Mouse (Mus musculus) E14TG2a.4 (cell line): ENCODE measurements at regions not wholly inside any gene's neighbourhood (a gene's known extent, or its start where the extent isn't known, plus 50 kb on each side); places are given as distances from the start of the nearest gene placed in this dataset.

Experiments used
- H3K27me3 ChIP-seq: 2 replicates; pipeline ENCODE4 v1.6.1; 2014; ENCODE audit warnings: low read length, control low read depth; ENCODE audit not compliant: insufficient read depth
- H3K36me3 ChIP-seq: 2 replicates; pipeline ENCODE4 v1.6.1; 2014; ENCODE audit warnings: low read length, control low read depth; ENCODE audit not compliant: insufficient read depth
- H3K4me1 ChIP-seq: replicated peaks from 2 replicates; pipeline ENCODE4 v1.6.1; 2014; ENCODE audit warnings: low read depth, low read length, control low read depth
- H3K4me3 ChIP-seq: replicated peaks from 2 replicates; pipeline ENCODE4 v1.5.1; 2014; ENCODE audit warnings: mild to moderate bottlenecking, low read length
- H3K9me3 ChIP-seq: 2 replicates; pipeline ENCODE4 v1.6.1; 2014; ENCODE audit warnings: low read length, control low read depth
- CTCF ChIP-seq: conservative IDR thresholded peaks from 2 replicates; pipeline ENCODE4 v1.5.1; 2014; ENCODE audit warnings: low read length
- NANOG ChIP-seq: IDR thresholded peaks from 2 replicates; pipeline ENCODE4 v1.6.1; 2014; ENCODE audit warnings: borderline replicate concordance, low read length, mixed read lengths
- POU5F1 ChIP-seq: IDR thresholded peaks from 2 replicates; pipeline ENCODE4 v1.6.1; 2014; ENCODE audit warnings: low read length, borderline replicate concordance

DNA sequence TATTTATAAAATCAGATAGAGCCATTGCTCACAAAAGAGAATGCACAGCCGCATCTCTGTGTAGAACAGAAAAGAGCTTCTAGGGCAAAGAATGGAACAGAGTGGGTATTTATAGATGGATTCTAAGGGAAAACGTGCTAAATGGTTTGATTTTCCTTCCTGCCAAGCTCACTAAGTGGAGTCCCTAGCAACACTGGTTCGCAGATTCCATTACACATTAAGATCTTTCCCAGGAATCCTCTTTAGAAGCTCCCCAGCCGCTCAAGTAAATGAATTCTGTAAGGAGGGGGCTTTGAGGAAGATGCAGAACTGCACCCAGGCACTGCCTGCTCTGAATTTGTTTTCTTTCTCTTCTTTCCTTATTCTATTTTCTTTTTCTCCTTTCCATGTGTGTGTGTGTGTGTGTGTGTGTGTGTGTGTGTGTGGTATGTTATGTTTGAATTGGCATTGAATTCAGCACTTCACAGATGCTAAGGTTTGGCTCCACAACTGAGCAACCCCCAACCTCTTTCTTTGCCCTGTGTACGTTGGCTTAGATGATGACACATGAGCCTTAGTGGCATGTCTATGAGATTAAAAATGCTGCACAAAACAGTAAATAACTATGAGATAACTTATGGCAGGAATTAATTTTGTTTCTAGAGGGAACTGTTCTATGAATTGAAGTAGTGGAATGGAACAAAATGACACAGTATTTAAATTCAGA lies 450.5 kb downstream of the Arl4a start:
- Histone ChIP-seq H3K4me1 (no peaks in the 10 kb centered on the region), H3K4me3 (no peak overlapping the region), H3K27me3 (no peaks in the 10 kb centered on the region), H3K36me3 (no peaks in the 10 kb centered on the region), H3K9me3 (no peaks in the 10 kb centered on the region)
- TF ChIP-seq CTCF (no peak), NANOG (no peak), POU5F1 (no peak)

DNA sequence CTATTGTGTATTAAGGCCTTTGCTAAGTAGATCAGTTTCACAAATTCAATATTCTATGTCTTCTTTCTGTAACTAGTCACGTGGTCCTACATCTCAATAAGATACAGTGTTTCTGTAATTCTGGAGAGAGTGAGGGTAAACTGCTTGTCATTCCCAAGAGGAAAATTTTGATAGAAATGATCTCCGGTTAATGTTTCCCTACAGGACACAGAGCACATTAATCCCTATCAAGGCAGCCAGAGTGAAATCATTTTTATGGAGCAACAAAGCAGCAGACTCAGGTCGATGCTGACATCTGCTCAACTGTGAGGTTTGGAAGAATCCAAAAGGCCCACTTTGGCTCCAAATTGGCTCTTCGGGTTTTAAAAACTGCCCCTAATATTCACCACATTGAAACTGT lies 451.7 kb downstream of the Arl4a start:
- TF ChIP-seq NANOG: no peak
- TF ChIP-seq CTCF: no peak
- no peak for TF ChIP-seq POU5F1
- Histone ChIP-seq H3K4me1 (no peaks in the 10 kb centered on the region), H3K4me3 (no peak overlapping the region), H3K9me3 (no peaks in the 10 kb centered on the region), H3K27me3 (no peaks in the 10 kb centered on the region), H3K36me3 (no peaks in the 10 kb centered on the region)

DNA sequence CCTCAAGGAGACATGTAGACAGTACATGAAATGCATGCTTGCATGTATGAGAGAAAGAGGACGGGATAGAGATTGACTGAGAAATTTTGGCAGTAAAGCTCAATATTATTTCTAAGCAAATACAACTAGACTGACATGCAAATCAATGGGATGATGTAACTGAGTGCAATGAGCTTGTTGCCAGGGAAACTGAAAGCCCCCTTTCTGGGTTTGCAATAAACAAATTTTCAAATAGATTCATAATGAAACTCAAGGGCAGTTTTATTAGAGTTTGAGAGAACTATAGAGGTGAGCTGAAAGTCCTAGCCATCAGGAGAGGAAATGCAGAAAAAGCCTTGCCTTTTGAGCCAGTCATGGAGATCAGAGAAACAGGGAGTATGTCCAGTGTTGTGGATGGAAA lies 460.2 kb downstream of the Arl4a start:
- H3K27me3 ChIP-seq: no peaks in the 10 kb centered on the region
- no peaks in the 10 kb centered on the region for H3K9me3 ChIP-seq
- H3K36me3 ChIP-seq: no peaks in the 10 kb centered on the region
- H3K4me1 ChIP-seq: no peaks in the 10 kb centered on the region
- H3K4me3 ChIP-seq: no peak overlapping the region
- no peak for TF ChIP-seq CTCF
- TF ChIP-seq POU5F1: no peak
- no peak for TF ChIP-seq NANOG

DNA sequence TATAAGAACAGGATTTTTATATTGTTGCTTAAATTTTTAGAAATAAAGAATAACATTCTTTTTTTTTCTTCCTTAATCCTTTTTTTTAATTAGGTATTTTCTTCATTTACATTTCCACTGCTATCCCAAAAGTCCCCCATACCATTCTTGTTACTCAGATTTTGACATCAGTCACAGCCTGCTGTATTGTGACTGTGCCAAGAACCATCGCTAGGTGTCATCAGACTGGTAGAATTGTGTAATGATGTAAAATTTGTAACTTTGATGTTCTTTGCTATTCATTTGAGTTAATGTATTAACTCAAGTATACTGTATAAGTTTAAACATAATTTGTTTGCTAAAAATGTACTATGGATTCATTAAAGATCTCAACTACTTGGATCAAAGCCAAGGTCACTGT lies 465.0 kb downstream of the Arl4a start:
- Histone ChIP-seq H3K9me3 (no peaks in the 10 kb centered on the region), H3K36me3 (no peaks in the 10 kb centered on the region), H3K4me1 (no peaks in the 10 kb centered on the region), H3K4me3 (no peak overlapping the region), H3K27me3 (no peaks in the 10 kb centered on the region)
- TF ChIP-seq NANOG (no peak), POU5F1 (no peak), CTCF (no peak)

DNA sequence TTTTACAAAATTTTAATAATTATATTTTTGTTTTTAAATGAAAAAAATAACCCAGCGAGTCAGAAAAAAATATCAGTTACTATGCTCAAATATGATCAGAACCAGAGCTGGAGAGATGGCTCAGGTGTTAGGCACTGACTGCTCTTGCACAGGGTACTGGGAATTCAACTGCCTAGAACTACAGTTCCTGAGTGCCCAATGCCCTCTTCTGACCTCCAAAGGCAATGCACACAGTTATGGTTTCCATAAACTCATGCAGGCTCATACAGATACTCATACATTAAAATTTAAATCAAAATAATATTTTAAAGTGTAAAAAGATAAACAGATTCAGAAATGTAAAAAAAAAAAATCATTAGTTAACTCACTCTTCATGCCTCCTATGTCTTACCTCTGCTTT lies 465.7 kb downstream of the Arl4a start:
- TF ChIP-seq NANOG (no peak), POU5F1 (no peak), CTCF (no peak)
- Histone ChIP-seq H3K27me3 (no peaks in the 10 kb centered on the region), H3K36me3 (no peaks in the 10 kb centered on the region), H3K4me3 (no peak overlapping the region), H3K4me1 (no peaks in the 10 kb centered on the region), H3K9me3 (no peaks in the 10 kb centered on the region)

DNA sequence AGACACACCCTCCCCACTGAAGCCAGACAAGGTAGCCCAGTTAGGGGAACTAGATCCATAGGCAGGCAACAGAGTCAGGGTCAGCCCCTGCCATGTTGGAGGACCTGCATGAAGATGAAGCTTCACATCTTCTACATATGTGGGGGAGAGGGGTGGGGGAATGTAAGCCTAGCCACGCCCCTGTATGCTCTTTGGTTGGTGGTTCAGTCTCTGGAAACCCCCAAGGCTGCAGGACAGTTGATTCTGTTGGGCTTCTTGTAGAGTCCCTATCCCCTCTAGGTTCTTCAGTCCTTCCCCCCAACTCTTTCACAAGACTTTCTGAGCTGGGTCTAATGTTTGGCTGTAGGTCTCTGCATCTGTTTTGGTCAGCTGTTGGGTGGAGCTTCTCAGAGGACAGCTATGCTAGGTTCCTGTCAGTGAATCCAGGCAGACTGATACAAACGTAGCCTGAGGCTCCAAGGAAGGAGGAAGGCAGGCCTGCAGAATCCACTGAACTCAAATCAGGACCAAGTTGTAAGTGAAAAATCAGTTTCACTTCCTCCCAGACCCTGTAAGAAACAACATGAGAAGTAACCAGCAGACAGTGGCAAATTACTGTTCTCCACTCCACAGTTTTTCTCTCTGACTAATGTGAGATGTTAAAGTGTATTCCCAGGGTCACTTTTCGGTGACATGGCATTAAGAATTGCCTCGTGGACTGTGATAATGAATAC lies 476.9 kb downstream of the Arl4a start:
- no peak for TF ChIP-seq POU5F1
- Histone ChIP-seq H3K36me3 (no peaks in the 10 kb centered on the region), H3K27me3 (no peaks in the 10 kb centered on the region), H3K9me3 (no peaks in the 10 kb centered on the region), H3K4me1 (no peaks in the 10 kb centered on the region), H3K4me3 (no peak overlapping the region)

DNA sequence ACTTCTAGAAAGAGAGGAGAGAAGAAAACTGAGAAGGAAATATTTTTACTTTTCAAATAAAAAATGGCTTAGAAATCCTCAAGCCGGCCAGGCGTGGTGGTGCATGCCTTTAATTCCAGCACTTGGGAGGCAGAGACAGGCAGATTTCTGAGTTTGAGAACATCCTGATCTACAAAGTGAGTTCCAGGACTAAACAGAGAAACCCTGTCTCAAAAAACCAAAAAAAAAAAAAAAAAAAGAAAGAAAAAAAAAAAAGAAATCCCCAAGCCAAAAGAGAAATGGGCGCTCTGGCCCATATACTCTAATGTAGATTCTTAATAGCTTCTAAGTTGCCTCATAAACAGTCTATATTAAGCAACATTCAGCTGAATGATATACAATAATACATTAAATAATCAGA lies 479.3 kb downstream of the Arl4a start:
- Histone ChIP-seq H3K27me3 (no peaks in the 10 kb centered on the region), H3K4me1 (no peaks in the 10 kb centered on the region), H3K4me3 (no peak overlapping the region), H3K36me3 (no peaks in the 10 kb centered on the region), H3K9me3 (no peaks in the 10 kb centered on the region)
- TF ChIP-seq POU5F1 (no peak), CTCF (no peak), NANOG (no peak)

DNA sequence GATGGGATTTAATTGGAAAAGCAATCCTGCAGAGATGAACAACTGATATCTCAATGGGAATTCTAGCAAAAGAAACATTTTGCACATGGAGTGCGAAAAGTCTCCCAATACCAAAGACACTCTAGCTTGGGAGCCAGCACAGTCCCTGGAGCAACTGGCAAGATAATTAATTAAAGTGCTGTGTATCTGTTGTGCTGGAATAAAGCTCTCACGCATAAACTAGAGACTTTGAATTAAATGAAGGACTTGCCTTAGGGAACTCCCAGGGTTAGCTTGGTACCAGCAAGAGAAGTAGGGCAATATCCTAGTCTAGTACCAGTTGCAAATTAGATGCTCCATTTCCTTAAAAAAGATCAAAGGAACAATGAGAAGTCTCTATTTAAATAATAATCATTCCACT lies 501.5 kb downstream of the Arl4a start:
- Histone ChIP-seq H3K4me3 (no peak overlapping the region), H3K27me3 (0 out of 2 replicates have a peak, but pooled peaks cover 4% of the 10 kb centered on the region), H3K36me3 (no peaks in the 10 kb centered on the region), H3K9me3 (no peaks in the 10 kb centered on the region), H3K4me1 (no peaks in the 10 kb centered on the region)
- TF ChIP-seq NANOG (no peak), POU5F1 (no peak), CTCF (no peak)

DNA sequence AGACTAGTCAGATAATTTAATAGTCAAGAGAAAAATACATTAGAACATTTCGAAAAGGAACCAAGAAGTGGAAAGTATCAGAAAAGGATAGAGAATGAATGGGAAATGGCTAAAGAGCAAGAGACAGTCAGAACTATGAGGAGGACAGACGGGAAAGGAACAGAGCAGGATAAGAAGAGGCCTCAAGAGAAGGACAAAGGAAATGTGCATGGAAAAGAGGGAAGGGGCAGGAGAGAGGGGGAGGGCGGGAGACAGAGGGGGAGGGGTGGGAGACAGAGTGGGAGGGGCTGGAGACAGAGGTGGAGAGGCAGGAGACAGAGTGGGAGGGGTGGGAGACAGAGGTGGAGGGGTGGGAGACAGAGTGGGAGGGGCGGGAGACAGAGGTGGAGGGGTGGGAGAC lies 509.7 kb downstream of the Arl4a start:
- no peaks in the 10 kb centered on the region for H3K4me1 ChIP-seq
- H3K4me3 ChIP-seq: no peak overlapping the region
- TF ChIP-seq CTCF (no peak), POU5F1 (no peak), NANOG (no peak)
- 0 out of 2 replicates have a peak, but pooled peaks cover 4% of the 10 kb centered on the region for H3K27me3 ChIP-seq
- no peaks in the 10 kb centered on the region for H3K9me3 ChIP-seq
- no peaks in the 10 kb centered on the region for H3K36me3 ChIP-seq
